Mouse (Mus musculus) midbrain, embryonic 16.5 days (tissue): ENCODE results near the gene Tmem203. TPM values are rescaled to one million over a fixed set of nuclear protein-coding genes. Genes with fewer than 3 reads are reported as not detected.
"Not testable (repeated sequence)": the region's sequence is repeated elsewhere in the genome, so short reads cannot be mapped to it uniquely, and the experiment has no call there.

Source experiments
- ATAC-seq: fragments of 200-750 bp; cut with Nextera tagmentation; 2 replicates; pipeline ENCODE4 v1.8.0; 2017; ENCODE audit warnings: moderate TSS enrichment
- H3K27ac ChIP-seq: fragments of 300-500 bp; sonication (generic); 2 replicates; pipeline ENCODE4 v1.5.1; 2014; ENCODE audit warnings: mild to moderate bottlenecking, low read length, mixed read lengths
- H3K27me3 ChIP-seq: fragments of 300-500 bp; sonication (generic); 2 replicates; pipeline ENCODE4 v1.6.1; 2014; ENCODE audit warnings: low read depth, low read length, mixed read lengths; ENCODE audit not compliant: control insufficient read depth, insufficient read depth
- H3K36me3 ChIP-seq: fragments of 300-500 bp; sonication (generic); 2 replicates; pipeline ENCODE4 v1.6.1; 2014; ENCODE audit warnings: mild to moderate bottlenecking, low read length, moderate library complexity, mixed read lengths; ENCODE audit not compliant: control insufficient read depth, insufficient read depth
- H3K4me1 ChIP-seq: fragments of 300-500 bp; sonication (generic); 2 replicates; pipeline ENCODE4 v1.6.1; 2014; ENCODE audit warnings: mild to moderate bottlenecking, low read length, mixed read lengths; ENCODE audit not compliant: control insufficient read depth, insufficient read depth
- H3K4me2 ChIP-seq: fragments of 300-500 bp; sonication (generic); 2 replicates; pipeline ENCODE4 v1.6.1; 2014; ENCODE audit warnings: mild to moderate bottlenecking, low read length, mixed read lengths
- H3K4me3 ChIP-seq: fragments of 300-500 bp; sonication (generic); 2 replicates; pipeline ENCODE4 v1.5.1; 2014; ENCODE audit warnings: low read depth, mild to moderate bottlenecking, low read length, moderate library complexity, mixed read lengths
- H3K9ac ChIP-seq: fragments of 300-500 bp; sonication (generic); 2 replicates; pipeline ENCODE4 v1.6.1; 2014; ENCODE audit warnings: low read depth, low read length, mixed read lengths
- H3K9me3 ChIP-seq: fragments of 300-500 bp; sonication (generic); replicated peaks from 2 replicates; pipeline ENCODE4 v1.6.1; 2014; ENCODE audit warnings: mild to moderate bottlenecking, low read length, mixed read lengths; ENCODE audit not compliant: control insufficient read depth, poor library complexity, severe bottlenecking
- WGBS: fragments of 180-500 bp; shearing (Covaris S2); extraction: QIAGEN DNeasy Blood & Tissue Kit; methylation state at CpG from one replicate; pipeline ENCODE4 v1.1.7; 2014; 5-methylcytosine and 5-hydroxymethylcytosine counted together
- polyA plus RNA-seq: library from polyadenylated mRNA; unstranded; fragments of >200 nt; fragmentation: Nextera tagmentation; extraction: Ambion mirVana; gene quantifications from 2 replicates; pipeline ENCODE4 v1.2.1, GENCODE M21; 2015

Gene Tmem203
- polyA plus RNA-seq, 1 experiment from 2014 or later = 12.7 TPM

- H3K9me3 ChIP-seq = no peaks in the 10 kb centered on the region
- no peak for ATAC-seq
- no peak overlapping the region for H3K4me3 ChIP-seq
- no peak overlapping the region for H3K4me2 ChIP-seq
- H3K27ac ChIP-seq = no peak overlapping the region
- peaks cover 19% of the 10 kb centered on the region for H3K4me1 ChIP-seq
- H3K27me3 ChIP-seq = no peaks in the 10 kb centered on the region
- peaks cover 13% of the 10 kb centered on the region for H3K36me3 ChIP-seq
- 80% methylated on average over 1 of the region's 1 CpGs for WGBS
- no peak overlapping the region for H3K9ac ChIP-seq
These were observed 2.9 kb upstream of the Tmem203 start for GRCm38 (mm10) chr2:25252331-25252730.

DNA sequence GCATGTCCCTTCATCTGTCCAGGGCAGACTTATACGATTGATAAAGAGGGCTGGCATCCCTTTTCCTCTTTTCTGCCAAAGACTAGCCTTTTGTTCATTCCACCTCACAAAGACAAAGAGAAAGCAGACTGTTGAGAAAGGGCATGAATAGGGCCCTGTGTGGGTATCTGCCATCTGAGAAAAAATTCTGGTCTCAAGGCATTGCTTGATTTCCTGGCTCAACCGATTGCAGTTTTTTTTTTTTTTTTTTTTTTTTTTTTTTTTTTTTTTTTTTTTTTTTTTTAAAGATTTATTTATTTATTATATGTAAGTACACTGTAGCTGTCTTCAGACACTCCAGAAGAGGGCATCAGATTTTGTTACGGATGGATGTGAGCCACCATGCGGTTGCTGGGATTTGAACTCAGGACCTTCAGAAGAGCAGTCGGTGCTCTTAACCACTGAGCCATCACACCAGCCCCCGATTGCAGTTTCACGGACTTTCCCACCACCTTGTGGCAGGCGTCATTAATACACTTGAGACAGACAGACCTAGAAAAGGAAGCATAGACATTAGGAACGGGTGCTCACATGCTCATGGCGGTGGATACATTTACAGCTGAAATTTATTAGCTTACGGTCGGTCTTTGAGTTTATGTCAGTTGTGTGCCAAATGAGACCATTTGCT, 1.3 kb downstream of the Tmem203 start:
- H3K36me3 ChIP-seq, H3K9me3 ChIP-seq, H3K27me3 ChIP-seq, ATAC-seq, H3K27ac ChIP-seq, H3K9ac ChIP-seq: not testable (repeated sequence)
- peaks cover 23% of the 10 kb centered on the region for H3K4me1 ChIP-seq
- peak overlapping the region; percentile 99 for H3K4me2 ChIP-seq
- 54% methylated on average over 10 of the region's 12 CpGs for WGBS
- H3K4me3 ChIP-seq = peak overlapping the region; percentile 97

GRCm38 (mm10) chr2:25257250-25257649, 2.0 kb downstream of the Tmem203 start:
- H3K4me2 ChIP-seq = not testable (repeated sequence)

GRCm38 (mm10) chr2:25258887-25259286, 3.6 kb downstream of the Tmem203 start:
- no peaks in the 10 kb centered on the region for H3K36me3 ChIP-seq
- 44% methylated on average over 2 of the region's 2 CpGs for WGBS
- no peak overlapping the region for H3K27ac ChIP-seq
- no peak overlapping the region for H3K9ac ChIP-seq
- no peaks in the 10 kb centered on the region for H3K9me3 ChIP-seq
- H3K27me3 ChIP-seq = peaks cover under 1% of the 10 kb centered on the region
- no peak for ATAC-seq
- no peak overlapping the region for H3K4me2 ChIP-seq
- H3K4me1 ChIP-seq = peaks cover 36% of the 10 kb centered on the region
- no peak overlapping the region for H3K4me3 ChIP-seq

More at GRCm38 (mm10) chr2:25257250-25257649, 2.0 kb downstream of the Tmem203 start:
- not testable (repeated sequence) for ATAC-seq, H3K4me3 ChIP-seq, H3K9me3 ChIP-seq, H3K9ac ChIP-seq, H3K36me3 ChIP-seq, H3K27ac ChIP-seq, H3K27me3 ChIP-seq
- peaks cover 27% of the 10 kb centered on the region for H3K4me1 ChIP-seq
- WGBS = 90% methylated on average over 5 of the region's 5 CpGs

GRCm38 (mm10) chr2:25261870-25262269, 6.6 kb downstream of the Tmem203 start:
- Histone ChIP-seq H3K9ac (peak overlapping the region; percentile 71), H3K4me3 (peak overlapping the region; percentile 85), H3K36me3 (no peaks in the 10 kb centered on the region), H3K4me2 (peak overlapping the region; percentile 64), H3K9me3 (no peaks in the 10 kb centered on the region), H3K4me1 (peaks cover 51% of the 10 kb centered on the region), H3K27ac (peak overlapping the region; percentile 69), H3K27me3 (peaks cover 6% of the 10 kb centered on the region)
- WGBS = 43% methylated on average over 11 of the region's 12 CpGs
- peak; percentile 4 for ATAC-seq

GRCm38 (mm10) chr2:25262291-25262767, 7.1 kb downstream of the Tmem203 start, which contains the start of gene Tprn:
Tprn (plus strand) TSS chr2:25262618.
- Histone ChIP-seq H3K4me1 (peaks cover 52% of the 10 kb centered on the region), H3K9ac (peak within 1 kb of the TSS; percentile 81), H3K4me2 (peak within 1 kb of the TSS; percentile 100), H3K27ac (peak within 1 kb of the TSS; percentile 78), H3K9me3 (no peaks in the 10 kb centered on the region), H3K36me3 (no peaks in the 10 kb centered on the region), H3K27me3 (peaks cover 6% of the 10 kb centered on the region), H3K4me3 (peak within 1 kb of the TSS; percentile 85)
- under 1% methylated on average over 39 of the region's 39 CpGs for WGBS
- peak; percentile 99 for ATAC-seq

DNA sequence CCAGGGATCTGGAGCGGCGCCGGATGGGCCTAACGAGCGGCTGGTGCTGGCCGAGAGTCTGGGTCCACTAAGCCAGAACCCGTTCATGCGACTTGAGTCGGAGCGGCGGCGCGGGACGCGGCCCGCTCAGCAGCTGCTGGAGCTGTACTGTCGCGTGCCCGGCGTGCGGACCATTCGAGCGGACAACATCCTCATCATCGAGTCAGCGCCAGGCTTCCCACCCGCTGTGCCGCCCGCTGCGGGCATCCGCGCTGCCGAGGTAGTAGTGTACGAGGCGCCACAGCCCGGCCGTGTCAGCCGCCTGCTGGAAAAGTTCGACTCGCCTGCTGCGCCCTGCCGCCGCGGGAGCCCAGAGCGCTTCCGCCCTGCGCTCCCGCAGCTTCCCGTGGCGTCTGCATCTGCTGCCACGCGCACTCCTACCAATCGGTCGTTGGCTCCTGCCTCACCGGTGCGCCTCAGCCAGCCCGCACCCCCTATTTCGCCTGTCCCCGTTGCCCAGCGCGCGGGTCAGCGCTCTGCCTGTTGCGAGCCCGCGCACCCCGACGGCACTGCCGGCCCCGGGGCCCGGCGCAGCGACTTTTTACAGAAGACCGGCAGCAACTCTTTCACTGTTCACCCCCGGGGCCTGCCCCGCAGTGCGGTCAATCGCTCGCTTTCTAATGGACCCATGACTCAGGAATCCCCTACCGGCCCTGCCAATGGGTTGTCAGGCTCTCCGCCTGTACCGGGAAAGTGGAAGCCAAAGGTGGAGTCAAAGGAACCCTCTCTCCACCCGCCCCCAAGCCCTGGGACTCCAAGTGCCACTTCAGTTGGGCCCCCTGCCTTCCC, 7.8 kb downstream of the Tmem203 start:
- Histone ChIP-seq H3K27me3 (peaks cover 6% of the 10 kb centered on the region), H3K4me2 (peak overlapping the region; percentile 100), H3K4me1 (peaks cover 50% of the 10 kb centered on the region), H3K4me3 (peak overlapping the region; percentile 85), H3K9me3 (no peaks in the 10 kb centered on the region), H3K27ac (peak overlapping the region; percentile 78), H3K36me3 (no peaks in the 10 kb centered on the region), H3K9ac (peak overlapping the region; percentile 81)
- peak; percentile 52 for ATAC-seq
- WGBS = under 1% methylated on average over 78 of the region's 82 CpGs

- Histone ChIP-seq H3K9ac (peak overlapping the region; percentile 81), H3K4me1 (peaks cover 50% of the 10 kb centered on the region), H3K36me3 (no peaks in the 10 kb centered on the region), H3K4me3 (peak overlapping the region; percentile 85), H3K27ac (no peak overlapping the region), H3K9me3 (no peaks in the 10 kb centered on the region), H3K27me3 (peaks cover 6% of the 10 kb centered on the region), H3K4me2 (peak overlapping the region; percentile 100)
- ATAC-seq = no peak
- 18% methylated on average over 12 of the region's 12 CpGs for WGBS
These were observed 8.5 kb downstream of the Tmem203 start for GRCm38 (mm10) chr2:25263623-25264285.
